Mouse (Mus musculus) cerebellum, adult 8-10 months (tissue): ENCODE measurements around the gene Ccdc24.

Source experiments
- DNase-seq: peaks from one replicate; pipeline ENCODE4 v3.0.0; 2022

Ccdc24 gene

DNA sequence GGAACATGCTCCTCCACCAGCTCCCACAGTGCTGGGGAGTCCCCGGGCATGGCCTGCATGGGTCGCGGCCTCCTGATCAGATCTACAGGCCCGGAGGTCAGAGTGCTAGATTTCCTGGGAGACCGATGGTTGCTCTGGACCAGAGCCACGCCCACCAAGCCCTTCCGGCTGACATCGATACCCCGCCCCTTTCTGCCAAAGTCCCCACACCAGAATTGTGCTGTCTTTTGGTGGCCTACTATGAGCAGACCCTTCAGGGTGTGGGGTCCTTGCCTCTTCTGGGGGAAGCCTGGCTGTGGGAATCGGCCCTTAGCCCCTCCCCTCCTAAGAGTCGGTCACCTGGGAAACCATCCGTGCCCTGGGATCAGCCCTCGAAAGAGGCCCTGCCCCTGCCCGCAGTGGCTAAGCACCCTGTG lies at the start of gene Ccdc24:
Gene Ccdc24 (minus strand): TSS at position 87 of the 416 bp plus-strand sequence.
- no peak for DNase-seq

DNA sequence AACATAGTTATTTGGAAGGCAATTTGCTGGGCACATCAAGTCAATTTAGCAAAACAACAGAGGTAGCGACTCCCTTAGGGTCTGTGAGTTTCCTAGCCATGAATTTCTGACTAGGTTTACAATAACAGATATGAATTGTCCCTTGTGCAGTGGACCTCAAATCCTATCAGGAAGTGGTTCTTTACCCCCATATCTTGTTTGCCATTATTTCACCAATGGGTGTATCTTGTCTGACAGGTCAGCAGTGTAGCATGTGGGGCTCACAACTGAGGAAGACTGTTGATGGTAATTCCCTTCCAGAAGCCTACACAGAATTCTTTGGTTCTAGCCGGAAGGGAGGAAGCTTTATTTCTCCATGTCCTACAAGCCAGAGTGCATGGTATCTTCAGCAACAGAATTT lies 49.0 kb upstream of the Ccdc24 start:
- DNase-seq: no peak

DNA sequence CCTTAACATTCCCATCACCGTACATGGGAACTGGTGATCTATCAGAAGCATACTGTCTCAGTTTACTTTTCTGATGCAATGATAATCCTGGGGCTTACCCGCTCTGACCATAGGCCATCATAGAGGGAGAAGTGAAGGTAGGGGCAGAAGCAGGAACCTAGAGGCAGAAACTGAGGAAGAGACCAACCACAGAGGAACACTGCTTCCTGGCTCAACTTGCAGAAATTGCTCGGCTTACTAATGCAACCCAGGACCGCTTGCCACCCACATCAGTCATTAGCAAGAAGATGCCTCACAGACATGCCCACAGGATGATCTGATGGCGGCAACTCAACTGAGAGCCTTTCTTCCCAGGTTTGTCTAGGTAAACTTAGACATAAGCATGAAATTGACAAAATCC lies 46.4 kb upstream of the Ccdc24 start:
- DNase-seq: no peak

DNA sequence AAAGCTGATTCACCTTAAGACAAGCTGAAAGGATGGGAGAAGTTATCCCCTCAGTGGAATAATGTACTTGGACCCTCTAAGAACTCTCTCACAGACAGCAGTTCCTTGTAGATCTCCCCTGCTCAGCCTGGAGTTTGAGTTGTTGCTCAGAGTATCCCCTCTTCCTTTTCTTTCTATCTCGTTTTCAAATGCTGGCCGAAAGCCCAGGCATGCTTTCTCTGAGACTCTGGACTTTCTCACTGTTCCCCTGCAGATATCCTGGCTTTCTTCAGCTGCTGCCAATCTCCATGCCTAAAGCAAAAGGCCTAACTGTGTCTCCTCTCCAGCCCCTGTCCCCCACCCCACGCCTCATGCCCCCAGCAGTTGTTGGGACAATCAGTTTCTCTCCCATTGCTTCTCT lies 45.9 kb upstream of the Ccdc24 start:
- no peak for DNase-seq

DNA sequence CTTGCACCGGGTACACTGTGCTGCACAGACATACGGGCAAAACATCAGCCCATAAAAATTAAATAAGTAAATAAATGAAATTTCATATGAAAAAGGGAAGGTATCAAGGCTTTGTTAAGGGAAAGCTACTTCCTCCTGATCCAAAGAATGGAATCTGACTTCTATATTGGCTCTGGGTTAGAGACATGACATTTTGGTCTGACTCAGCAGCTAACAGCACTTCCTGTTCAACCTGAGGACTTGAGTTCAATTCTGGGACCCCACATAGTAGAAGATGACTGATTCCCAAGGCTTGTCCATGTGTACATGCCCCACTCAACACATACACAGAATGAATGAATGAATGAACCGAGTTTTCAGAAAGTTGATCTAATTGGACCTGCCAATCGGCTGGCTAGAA lies 45.5 kb upstream of the Ccdc24 start:
- DNase-seq: no peak

DNA sequence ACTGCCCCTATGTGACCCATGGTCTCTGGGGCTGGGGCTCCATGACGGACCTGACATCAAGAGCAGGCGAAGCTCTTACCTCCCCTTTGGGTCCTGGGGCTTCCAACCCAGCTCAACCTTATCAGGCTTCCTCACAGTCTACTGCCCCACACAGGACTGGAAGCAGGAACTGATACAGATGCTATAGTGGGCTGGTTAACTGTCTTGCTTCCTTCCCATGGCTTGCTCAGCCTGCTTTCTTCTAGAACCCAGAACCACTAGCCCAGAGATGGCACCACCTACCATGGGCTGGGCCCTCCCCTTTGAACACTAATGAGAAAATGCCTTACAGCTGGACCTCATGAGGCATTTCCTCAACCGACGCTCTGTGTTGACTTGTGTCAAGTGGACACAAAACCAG lies 45.0 kb upstream of the Ccdc24 start:
- no peak for DNase-seq

DNA sequence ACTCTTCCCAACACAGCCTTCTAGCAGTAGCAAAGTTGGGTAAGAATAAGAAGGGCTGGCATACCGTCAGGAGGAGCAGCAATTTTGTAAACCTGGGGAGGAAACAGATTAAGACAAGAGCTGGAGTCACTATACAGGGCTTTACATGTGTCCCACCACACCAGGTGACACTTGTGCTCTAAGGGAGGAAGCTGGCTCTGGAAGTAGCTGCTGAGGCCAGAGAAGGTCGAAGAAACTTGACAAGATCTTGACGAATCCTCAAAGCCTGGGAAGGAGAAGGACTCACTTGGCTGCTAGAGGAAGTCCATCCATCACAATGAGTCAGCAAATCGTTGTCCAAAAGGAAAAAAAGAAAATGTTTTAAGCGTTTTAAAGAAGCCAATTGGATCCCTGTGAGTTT lies 44.0 kb upstream of the Ccdc24 start:
- DNase-seq: no peak

DNA sequence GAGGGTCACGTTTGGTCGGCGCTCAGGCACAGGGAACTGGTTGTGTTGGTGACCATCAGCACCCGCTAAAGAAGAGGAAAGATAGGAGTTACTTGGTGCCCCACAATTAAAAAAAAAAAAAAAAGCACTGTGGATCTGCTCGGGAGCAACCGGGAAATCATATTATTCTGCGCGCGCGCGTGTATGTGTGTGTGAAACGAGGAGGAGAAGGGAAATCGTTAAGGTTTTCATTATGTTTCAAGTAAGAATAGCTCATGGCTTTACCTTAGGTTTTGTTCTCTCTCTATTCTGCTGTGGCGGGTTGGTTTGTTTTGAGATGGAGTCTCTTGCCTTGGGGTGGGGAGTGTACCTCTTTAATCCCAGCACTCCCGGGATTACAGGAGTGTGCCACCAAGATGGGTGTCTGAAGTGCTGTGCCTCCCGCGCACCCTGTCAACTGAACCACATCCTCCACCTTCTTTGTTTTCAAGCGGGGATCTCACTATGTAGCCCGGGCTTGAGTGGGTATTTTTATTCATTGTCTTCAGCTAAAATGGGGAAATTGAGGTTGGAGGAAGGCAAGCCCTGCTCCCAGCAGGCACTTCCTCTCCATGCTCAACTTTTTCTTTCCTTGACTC lies 43.2 kb upstream of the Ccdc24 start:
- DNase-seq: peak; percentile 35

DNA sequence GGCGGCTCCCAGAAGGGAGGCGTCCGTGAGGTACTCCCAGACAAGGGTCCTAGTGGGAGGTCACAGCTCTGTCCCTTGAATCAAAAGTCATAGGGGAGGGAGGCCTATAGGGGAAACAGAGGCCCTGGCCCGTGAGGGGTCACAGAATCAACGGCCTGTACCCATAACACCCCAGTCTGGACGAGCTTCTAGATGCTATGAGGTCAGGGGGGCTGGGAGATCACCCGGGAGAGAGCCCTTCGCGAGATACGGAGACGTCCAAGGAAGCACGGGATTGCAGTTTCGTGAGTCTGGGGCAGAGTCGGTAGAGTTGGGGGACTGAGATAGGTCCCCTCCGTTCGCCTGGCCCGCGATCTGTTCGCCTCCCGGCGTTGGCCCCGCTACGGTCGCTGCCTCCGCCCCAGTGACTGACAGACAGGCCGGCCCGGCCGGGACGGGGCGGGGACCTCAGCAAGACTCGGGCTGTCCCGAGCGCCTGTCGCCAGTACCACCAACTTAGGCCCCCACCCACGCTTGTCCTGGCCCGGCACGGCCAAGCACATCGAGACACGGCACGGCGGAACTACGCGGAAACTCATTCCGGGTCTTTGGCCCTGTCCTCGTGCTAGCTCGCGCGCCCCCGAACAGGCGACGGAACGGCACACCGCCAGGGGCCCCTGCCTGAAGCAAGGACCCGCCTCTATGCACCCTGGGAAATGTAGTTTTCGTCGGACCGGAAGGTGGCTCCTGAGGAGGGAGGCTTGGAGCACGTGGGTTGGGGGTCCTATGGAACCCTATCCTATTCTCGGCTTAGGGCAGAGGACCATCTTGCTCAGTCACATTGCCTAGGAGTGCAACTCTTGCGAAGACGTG lies 42.5 kb upstream of the Ccdc24 start, which contains the start of gene Ipo13:
Gene Ipo13 (minus strand): TSS at position 409 of the 852 bp plus-strand sequence.
- peak; percentile 95 for DNase-seq

DNA sequence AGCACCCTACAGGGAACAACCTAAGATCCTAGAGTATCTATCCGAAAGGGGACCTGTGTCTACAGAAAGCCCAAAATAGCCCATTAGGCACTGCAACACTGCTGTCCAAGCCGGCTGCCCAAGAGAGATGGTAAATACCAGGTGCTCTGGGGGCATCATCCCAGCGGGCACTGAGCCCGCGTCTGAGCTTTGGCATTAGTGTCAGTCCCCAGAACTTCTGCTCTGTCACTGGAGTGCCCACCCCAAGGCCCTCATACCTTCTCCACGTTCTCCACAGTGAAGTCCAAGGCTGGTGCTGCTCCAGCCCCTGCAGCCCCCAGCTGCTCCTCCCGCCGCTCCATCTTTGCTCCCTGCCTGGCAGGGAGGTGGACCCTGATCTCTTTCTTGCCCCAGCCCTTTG lies 41.7 kb upstream of the Ccdc24 start:
- peak; percentile 55 for DNase-seq

DNA sequence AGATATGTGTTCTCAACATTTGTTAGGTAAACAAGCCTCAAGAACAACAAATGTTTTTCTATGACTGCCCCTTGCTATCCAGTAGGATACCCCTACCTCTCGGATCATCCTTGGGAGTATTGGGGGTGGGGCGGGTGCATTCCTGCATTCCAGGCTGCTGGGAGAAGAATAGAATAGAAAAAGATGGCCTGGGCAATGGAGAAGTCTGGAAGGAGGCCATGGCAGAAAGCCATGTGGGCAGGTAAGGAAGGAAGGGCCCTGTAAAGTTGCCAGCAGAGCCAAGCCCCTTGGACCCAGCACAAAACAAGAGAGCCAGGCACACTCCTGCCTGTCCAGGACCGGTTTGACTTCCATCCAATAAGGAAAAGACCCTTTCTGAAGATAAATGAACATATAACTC lies 41.1 kb upstream of the Ccdc24 start:
- DNase-seq: peak; percentile 82

DNA sequence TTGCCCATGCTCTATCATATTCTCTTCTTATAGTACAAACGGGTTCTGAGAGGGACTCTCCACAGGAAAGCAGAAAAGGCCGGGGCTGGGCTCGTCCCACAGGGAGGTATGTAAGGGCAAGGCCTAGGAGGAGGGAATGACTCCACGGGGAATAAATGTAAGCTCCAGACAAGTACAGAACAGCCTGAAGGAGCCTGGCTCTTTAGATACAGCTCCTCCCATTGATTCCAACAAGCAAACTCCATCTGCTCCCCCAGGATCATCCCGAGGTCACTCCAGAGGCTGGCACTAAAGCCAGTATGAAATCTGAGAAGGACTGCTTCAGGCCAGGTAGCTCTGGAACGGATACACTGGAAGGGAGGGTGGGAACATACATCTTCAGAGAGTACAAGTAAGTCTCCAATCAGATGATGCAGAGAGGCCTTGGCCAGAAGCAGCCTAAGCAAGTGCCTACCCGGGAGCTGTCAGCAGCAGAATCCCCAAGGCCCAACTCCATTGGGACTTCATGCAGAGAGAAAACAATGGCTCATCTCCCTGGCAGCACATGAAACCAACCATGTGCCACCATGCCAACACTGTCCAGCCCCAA lies 40.4 kb upstream of the Ccdc24 start:
- peak; percentile 44 for DNase-seq

DNA sequence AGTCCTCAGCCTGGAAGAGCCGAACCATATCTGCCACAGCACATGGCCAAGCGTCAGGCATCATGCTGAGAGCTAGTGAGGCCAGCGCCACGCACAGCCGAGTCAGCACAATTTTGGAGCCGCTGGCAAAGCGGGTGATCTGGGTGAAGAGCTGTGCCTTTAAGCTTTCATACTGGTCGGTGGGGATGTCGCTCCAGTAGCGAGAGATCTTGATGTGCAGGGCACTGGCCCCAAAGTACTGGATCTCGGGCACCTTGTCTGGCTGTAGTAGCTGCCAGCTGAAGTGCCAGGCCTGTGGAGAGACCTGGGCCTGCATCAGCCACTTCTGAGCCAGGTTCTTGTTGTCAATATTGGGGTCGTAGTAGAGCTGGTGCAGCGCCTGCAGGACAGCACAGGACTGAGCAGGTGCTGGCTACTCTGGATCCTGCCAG lies 39.8 kb upstream of the Ccdc24 start:
- peak; percentile 69 for DNase-seq

DNA sequence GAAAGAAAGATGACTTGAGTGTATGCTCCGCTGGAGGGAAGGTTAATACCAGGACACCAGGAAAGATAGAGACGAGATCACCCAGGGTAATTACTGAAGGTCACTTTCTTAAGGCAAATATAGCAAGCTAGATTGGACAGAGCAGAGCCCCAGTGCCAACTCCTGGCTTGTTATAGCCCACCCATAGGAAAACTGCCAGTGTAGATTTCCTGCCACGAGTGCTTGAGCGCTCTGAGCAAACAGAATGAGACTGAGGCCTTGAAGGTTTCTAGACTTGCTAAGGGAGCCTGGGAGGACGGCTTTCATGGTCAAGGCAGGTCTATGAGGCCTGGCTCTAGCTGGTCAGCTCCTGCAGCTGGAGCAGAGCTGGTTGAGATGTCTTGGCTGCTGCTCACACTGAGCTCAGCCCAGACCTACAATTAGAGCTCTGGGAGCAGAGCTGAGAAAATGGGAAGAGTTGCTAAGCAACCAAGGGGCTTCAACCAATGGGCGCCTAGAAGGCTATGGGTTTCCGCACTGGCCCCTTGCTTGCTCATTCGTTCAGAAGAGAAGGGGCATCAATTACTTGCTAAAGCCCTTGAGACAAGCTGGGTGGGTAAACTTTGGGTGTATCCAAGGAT lies 36.6 kb upstream of the Ccdc24 start:
- DNase-seq: no peak

DNA sequence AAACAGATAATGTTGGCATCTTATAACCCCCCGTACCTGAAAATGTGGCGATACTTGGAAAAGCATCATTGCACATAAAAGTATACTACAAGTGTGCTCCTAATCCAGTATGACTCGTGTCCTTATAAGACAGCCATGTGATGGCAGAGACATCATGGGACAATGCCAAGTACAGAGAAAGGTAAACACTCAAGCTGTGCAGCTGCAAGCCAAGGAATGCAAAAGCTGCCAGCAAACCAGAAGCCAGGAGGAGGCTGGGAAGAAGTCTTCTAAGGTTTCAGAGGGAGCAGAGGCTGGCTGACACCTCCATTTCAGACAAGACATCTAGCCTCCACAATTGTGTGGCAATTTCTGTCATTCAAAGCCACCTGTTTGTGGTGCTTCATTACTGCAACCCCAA lies 33.8 kb upstream of the Ccdc24 start:
- no peak for DNase-seq

DNA sequence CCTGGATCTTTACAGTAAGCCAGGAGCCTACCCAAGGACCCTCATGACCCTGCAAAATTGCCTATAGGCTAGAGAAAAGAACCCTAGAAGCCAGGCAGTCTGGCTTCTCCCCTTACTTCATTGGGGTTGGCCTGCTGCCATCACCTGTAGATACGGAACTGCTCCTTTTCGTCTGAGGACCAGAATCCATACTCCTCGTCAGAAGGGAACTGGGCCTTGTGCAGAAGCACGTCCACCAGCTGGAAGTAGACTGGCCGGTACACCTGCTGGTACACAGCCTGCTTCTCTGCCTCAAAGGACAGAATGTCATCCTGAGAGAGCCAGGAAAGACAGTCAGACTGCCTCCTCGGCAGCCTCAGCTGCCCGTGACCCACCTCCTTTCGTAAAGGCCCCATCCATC lies 32.4 kb upstream of the Ccdc24 start:
- DNase-seq: peak; percentile 54

DNA sequence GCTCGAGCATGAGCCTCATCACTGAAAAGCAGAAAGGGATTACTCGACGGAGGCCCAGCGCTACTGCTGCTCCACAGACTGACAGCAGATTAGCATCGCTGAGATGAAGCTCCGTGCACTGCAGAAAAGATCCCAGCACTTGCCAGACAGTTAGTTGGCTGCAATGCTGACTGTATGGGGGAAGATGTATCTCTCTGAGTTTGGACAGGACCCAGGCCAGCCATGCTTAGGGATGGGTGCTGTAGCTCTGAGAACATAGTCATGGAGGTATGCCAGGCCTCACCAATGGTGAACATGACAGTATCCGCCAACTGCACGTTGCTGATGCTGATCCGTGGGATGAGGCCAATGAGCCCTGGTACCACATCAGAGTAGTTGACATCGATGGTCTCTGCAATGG lies 31.7 kb upstream of the Ccdc24 start:
- DNase-seq: no peak

DNA sequence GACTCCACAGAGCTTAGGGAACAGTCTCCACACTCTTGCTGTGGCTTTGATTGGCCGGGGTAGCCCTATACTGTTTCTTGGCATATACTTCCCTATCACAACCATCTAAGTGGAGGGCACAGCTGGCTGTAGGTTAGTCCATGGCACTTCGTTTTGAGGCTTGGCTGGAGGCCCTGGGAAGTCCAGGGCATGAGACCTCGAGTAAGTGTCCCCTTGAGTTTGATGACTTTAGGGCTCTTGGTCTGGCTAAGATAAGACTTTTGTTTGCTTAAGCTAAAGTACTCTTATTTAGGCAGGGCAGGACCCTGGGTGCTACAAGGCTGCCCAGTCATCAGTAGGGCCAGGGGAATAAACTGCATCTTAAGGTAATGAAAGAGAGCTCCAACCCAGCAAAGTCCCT lies 25.8 kb upstream of the Ccdc24 start:
- no peak for DNase-seq

DNA sequence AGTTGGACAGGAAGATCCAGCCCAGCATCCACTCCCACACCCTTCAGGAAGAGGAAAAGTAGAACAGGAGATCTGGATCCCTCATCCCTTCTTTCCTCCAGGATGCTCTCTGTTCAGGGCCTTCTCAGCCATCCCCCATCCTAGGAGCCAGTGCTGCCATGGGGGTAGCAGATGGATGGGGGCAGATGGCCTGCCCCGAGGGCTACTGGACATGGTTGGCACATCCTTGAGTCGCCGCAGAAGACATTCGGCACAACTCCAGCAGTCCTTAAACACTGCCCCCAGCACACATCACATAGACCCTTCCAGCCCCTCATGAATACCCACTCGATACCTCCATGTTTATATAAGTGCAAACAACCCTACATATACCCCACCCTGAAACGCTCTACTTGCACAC lies 23.7 kb upstream of the Ccdc24 start:
- peak; percentile 62 for DNase-seq

DNA sequence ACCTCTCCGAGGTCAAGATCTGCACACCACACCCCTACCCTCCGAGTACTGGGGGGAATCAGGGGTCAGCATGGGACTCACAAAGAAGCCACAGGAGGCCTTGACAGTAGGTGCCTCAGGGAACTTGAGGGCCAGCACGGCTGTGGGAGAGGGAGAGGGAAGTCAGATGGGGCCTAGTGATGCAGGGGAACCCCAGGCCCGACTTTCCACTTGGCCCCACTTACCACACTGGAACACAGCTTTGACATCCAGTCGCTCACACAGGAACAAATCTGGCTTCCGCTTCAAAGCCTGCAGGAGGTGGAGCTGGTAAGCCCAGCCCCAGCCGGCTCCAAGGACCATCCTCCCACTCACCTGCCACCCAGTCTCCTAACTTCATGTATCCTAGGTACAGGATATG lies 23.0 kb upstream of the Ccdc24 start:
- no peak for DNase-seq

DNA sequence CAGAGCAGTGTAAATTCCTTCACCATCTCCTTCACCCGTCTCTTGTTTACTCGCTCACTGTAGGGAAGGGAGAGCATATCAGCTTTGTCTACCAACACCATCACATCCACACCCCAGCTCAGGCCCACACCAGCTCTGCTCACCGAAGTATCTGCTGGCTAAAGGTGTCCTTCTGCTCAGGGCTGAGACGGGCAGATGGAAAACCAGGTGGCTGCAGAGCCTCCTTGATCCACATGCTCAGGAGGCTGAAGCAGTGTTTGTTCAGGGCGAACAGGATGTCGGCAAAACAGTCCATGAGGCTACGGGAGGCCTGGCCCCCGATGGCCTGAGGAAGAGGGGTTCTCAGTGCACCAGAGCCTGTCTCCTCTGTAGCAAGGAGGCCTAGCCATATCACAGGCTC lies 22.2 kb upstream of the Ccdc24 start:
- DNase-seq: no peak

DNA sequence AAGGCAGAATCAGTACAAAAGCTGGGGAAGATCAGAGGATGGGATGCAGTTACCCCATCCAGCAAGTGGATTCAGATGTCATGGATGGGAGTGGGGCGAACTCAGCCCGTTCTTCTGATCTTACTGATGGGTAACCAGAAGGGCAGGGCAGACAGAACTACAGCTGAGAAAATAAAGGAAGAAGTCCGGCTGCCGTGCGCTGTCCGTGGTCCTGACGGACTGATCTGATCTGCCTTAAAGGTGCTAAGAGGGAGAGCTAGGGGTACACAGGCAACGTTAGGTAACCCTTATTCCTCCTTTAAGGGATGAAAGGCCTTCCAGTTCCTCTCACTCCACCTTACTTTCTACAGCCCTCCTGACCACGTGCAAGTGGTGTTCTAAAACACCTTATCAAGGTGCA lies 21.0 kb upstream of the Ccdc24 start:
- DNase-seq: no peak

DNA sequence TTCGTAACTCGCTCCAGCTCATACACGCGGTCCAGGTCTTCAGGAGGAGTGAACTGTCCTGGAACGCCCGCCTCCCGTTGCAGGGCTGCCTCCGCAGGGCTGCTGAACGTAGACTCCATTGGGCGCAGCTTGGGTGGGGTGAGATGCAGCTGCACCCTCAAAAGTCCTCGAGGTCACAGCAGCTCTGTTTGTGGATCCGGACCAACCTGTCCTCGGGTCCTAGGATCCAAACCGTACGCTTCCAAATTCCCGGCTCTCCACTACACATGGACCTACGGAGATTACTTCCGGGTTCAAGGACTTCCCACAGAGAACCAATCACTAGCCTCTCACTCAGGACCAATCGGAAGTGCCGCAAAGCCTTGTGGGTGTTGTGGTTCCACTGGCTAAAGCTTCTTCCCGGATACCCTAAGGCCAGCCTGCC lies 19.4 kb upstream of the Ccdc24 start, which contains the start of gene Dph2:
Gene Dph2 (minus strand): TSS at position 295 of the 424 bp plus-strand sequence.
- peak; percentile 79 for DNase-seq

DNA sequence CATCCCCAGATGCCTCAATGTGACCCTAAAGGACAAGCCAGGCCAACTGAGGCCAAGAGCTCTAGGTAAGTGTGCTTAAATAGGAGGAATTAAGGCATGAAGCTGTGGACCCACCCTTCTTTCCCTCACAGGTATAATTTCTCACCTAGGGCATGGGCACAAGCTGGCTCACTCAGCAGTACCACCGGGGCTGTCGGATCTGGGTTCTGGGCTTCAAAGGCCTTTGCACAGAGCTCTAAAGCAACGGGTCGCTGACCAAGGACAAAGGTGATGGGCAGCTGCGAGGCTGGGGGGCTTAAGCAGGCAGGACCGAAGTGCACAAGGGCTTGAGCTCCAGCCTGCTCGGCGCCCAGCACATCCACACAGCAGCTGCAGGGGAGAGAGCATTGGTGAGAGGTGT lies 18.4 kb upstream of the Ccdc24 start:
- no peak for DNase-seq
